Comparison of ENCODE assay signal across 8 mouse cellular contexts in genomic region chr13:51903324-51903939, GRCm38 (mm10). TPM values are rescaled to one million over a fixed set of nuclear protein-coding genes. Genes with fewer than 3 reads are reported as not detected.
DNase-seq lines count a peak whose midpoint lies in the region; ATAC-seq lines count a peak whose summit lies in the region.

No protein-coding gene starts in this region.

- DNase-seq in heart, adult 18-20 months: peak; percentile 48 to 60
- DNase-seq in heart, adult 8-10 months (ENCODE audit: low spot score): no peak
- peak; percentile 55 for DNase-seq in hindbrain, embryonic 11.5 days (ENCODE audit: low spot score)
- DNase-seq in midbrain, embryonic 10.5 days (ENCODE audit: low spot score): no peak
- no peak for DNase-seq in right cerebral cortex, postnatal 14 days
- no peak for DNase-seq in spleen, postnatal 14 days (ENCODE audit: low spot score in 2 of 2)
- no peak for DNase-seq in layer of hippocampus, postnatal 36 days

- no peak overlapping the region for H3K27ac ChIP-seq in embryonic facial prominence, embryonic 12.5 days
- peak overlapping the region; percentile 87; the same call in 1 of the 2 replicates for H3K27ac ChIP-seq in hindbrain, embryonic 11.5 days (ENCODE audit: low read depth, low read length)
- H3K27ac ChIP-seq in midbrain, embryonic 10.5 days (replicated peaks): peak overlapping the region; percentile 82

- H3K9ac ChIP-seq in embryonic facial prominence, embryonic 12.5 days: no peak overlapping the region
- no peak overlapping the region for H3K9ac ChIP-seq in hindbrain, embryonic 11.5 days (ENCODE audit: low read depth, low read length)

- 37% methylated on average over 11 of the region's 11 CpGs for WGBS in embryonic facial prominence, embryonic 12.5 days
- 33% methylated on average over 6 of the region's 11 CpGs for whole genome bisulfite sequencing in hindbrain, embryonic 11.5 days
- WGBS in midbrain, embryonic 10.5 days: 69% methylated on average over 11 of the region's 11 CpGs

- H3K4me3 ChIP-seq in embryonic facial prominence, embryonic 12.5 days: no peak overlapping the region
- no peak overlapping the region for H3K4me3 ChIP-seq in hindbrain, embryonic 11.5 days (ENCODE audit: low read depth, low read length)
- no peak overlapping the region for H3K4me3 ChIP-seq in midbrain, embryonic 10.5 days

- H3K9me3 ChIP-seq in embryonic facial prominence, embryonic 12.5 days: no peaks in the 10 kb centered on the region
- H3K9me3 ChIP-seq in hindbrain, embryonic 11.5 days (ENCODE audit: control insufficient read depth, low read length): no peaks in the 10 kb centered on the region
- no peaks in the 10 kb centered on the region for H3K9me3 ChIP-seq in midbrain, embryonic 10.5 days (replicated peaks)

- H3K4me2 ChIP-seq in embryonic facial prominence, embryonic 12.5 days (replicated peaks): peak overlapping the region; percentile 44
- no peak overlapping the region for H3K4me2 ChIP-seq in hindbrain, embryonic 11.5 days (replicated peaks; ENCODE audit: low read depth, low read length)

- peaks cover 11% of the 10 kb centered on the region for H3K4me1 ChIP-seq in embryonic facial prominence, embryonic 12.5 days
- peaks cover 5% of the 10 kb centered on the region for H3K4me1 ChIP-seq in hindbrain, embryonic 11.5 days (replicated peaks; ENCODE audit: control insufficient read depth, insufficient read depth, low read length)
- H3K4me1 ChIP-seq in midbrain, embryonic 10.5 days: peaks cover 31% of the 10 kb centered on the region

- 0 out of 2 replicates have a peak, but pooled peaks cover 2% of the 10 kb centered on the region for H3K27me3 ChIP-seq in embryonic facial prominence, embryonic 12.5 days
- no peaks in the 10 kb centered on the region for H3K27me3 ChIP-seq in hindbrain, embryonic 11.5 days (ENCODE audit: control insufficient read depth, insufficient read depth, low read length)
- H3K27me3 ChIP-seq in midbrain, embryonic 10.5 days (ENCODE audit: low read depth, poor library complexity, severe bottlenecking): peaks cover 72% of the 10 kb centered on the region

- no peaks in the 10 kb centered on the region for H3K36me3 ChIP-seq in embryonic facial prominence, embryonic 12.5 days
- no peaks in the 10 kb centered on the region for H3K36me3 ChIP-seq in hindbrain, embryonic 11.5 days (ENCODE audit: control insufficient read depth, insufficient read depth, low read length)
- no peaks in the 10 kb centered on the region for H3K36me3 ChIP-seq in midbrain, embryonic 10.5 days

- peak; percentile 30; the same call in 1 of the 2 replicates for ATAC-seq in embryonic facial prominence, embryonic 12.5 days (ENCODE audit: insufficient number of reproducible peaks, insufficient read depth, low FRiP score, low TSS enrichment)
- ATAC-seq in hindbrain, embryonic 11.5 days (ENCODE audit: low FRiP score): peak; percentile 79

RNA-seq across cellular contexts. Expression of gene Gadd45g, which starts 57.0 kb away (rescaled TPM):
- 10 to 100 TPM; 11.7 to 13.8 TPM for total RNA-seq in heart, adult 18-20 months (2021)
- 10 to 100 TPM in 2 of 4 experiments, 1 to 10 TPM in 2; 8.6 to 18.9 (median 10.7) TPM for total RNA-seq in heart, adult 8-10 months (2022)
- 60.3 TPM in 2 replicates for polyA plus RNA-seq in embryonic facial prominence, embryonic 12.5 days (2016; fragmentation: Nextera tagmentation; extraction: Ambion mirVana)
- polyA plus RNA-seq in hindbrain, embryonic 11.5 days (2014; fragmentation: Nextera tagmentation; extraction: Ambion mirVana): 174 and 179 TPM in 2 replicates
- polyA plus RNA-seq in midbrain, embryonic 10.5 days (2016; fragmentation: Nextera tagmentation; extraction: Ambion mirVana): 192 and 243 TPM in 2 replicates
- total RNA-seq in layer of hippocampus, postnatal 36 days (2021): 10 to 100 TPM; 19.9 to 22.3 TPM

Comparison
In these comparisons a context has a peak if more than half of its experiments do, and no peak if none do; other contexts are left out.
1. DNase-seq: peak in heart, adult 18-20 months (2 of 2) and hindbrain, embryonic 11.5 days (single experiment); none in heart, adult 8-10 months (single experiment), midbrain, embryonic 10.5 days (single experiment), right cerebral cortex, postnatal 14 days (single experiment), spleen, postnatal 14 days (0 of 2) and layer of hippocampus, postnatal 36 days (0 of 2).